Mouse (Mus musculus) erythroblast, embryonic 14.5 days (primary cell): ENCODE results near the gene Rbms3. TPM values are rescaled to one million over a fixed set of nuclear protein-coding genes. Genes with fewer than 3 reads are reported as not detected.

Experiments used
- H3K27me3 ChIP-seq: 2 replicates; pipeline ENCODE4 v1.6.1; 2012; ENCODE audit warnings: inconsistent platforms; ENCODE audit not compliant: control insufficient read depth
- H3K36me3 ChIP-seq: 2 replicates; pipeline ENCODE4 v1.6.1; 2012; ENCODE audit warnings: mild to moderate bottlenecking, inconsistent platforms; ENCODE audit not compliant: control insufficient read depth
- H3K4me1 ChIP-seq: 2 replicates; pipeline ENCODE4 v1.6.1; 2012; ENCODE audit warnings: inconsistent platforms; ENCODE audit not compliant: control insufficient read depth
- H3K4me3 ChIP-seq: replicated peaks from 2 replicates; pipeline ENCODE3; 2012; ENCODE audit warnings: moderate library complexity, mild to moderate bottlenecking, inconsistent platforms
- H3K9me3 ChIP-seq: 2 replicates; pipeline ENCODE4 v1.6.1; 2012; ENCODE audit warnings: low read length, inconsistent platforms, mixed read lengths; ENCODE audit not compliant: control insufficient read depth
- GATA1 ChIP-seq: IDR thresholded peaks from 2 replicates; pipeline ENCODE4 v1.6.1; 2012; ENCODE audit warnings: low read length, inconsistent platforms, mixed read lengths
- TAL1 ChIP-seq: IDR thresholded peaks from 3 replicates; pipeline ENCODE4 v1.6.1; 2012; ENCODE audit warnings: low read length, inconsistent platforms, mixed read lengths
- polyA plus RNA-seq: library from polyadenylated mRNA; stranded (reverse); fragments of >175 nt; gene quantifications from 2 replicates; pipeline ENCODE4 v1.2.3, GENCODE M21; 2012

Gene Rbms3
- polyA plus RNA-seq, 1 experiment = not detected

DNA sequence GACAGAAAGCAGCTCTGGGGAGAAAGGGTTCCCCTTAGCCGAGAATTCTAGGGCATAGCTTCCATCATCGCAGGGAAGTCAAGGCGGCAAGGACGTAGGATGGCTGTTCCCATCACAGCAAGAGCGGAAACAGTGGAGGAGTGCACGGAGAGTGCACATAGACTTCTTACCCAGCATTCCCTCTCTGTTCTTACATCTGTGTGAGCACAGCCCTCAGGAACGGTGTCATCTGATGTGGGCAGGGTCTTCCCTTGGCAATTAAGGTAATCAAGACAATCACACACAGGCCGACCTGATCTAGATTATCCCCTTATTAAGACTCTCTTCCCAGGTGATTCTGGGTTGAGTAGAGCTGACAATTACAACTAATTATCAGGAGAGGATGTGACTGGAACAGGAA, 689.0 kb downstream of the Rbms3 start:
- H3K9me3 ChIP-seq = peaks cover 11% of the 10 kb centered on the region; the same call in 1 of the 2 replicates
- H3K4me1 ChIP-seq = no peaks in the 10 kb centered on the region
- TF ChIP-seq TAL1 = no peak
- TF ChIP-seq GATA1 = no peak
- H3K27me3 ChIP-seq = no peaks in the 10 kb centered on the region
- no peak overlapping the region for H3K4me3 ChIP-seq
- no peaks in the 10 kb centered on the region for H3K36me3 ChIP-seq

DNA sequence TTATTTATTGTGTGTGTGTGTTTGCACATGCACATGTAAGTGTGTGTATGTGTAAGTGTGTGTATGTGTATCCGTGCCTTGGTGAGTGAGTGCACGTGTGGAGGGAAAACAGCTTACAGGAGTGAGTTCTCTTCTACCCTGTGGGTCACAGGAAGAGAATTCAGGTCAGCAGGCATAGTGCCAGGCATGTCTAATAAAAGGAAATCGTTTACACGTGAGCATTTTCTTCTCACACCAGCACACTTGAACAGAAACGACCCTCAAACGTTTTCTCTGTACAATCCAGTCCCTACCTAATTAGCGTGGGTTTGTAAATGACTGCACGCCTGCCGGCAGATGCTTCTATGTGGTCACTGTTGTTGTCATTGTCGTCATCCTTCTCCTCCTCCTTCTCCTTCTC, 701.4 kb downstream of the Rbms3 start:
- H3K36me3 ChIP-seq = no peaks in the 10 kb centered on the region
- no peaks in the 10 kb centered on the region; the same call in 1 of the 2 replicates for H3K9me3 ChIP-seq
- TF ChIP-seq TAL1 = no peak
- TF ChIP-seq GATA1 = no peak
- no peaks in the 10 kb centered on the region for H3K4me1 ChIP-seq
- no peaks in the 10 kb centered on the region for H3K27me3 ChIP-seq
- no peak overlapping the region for H3K4me3 ChIP-seq

DNA sequence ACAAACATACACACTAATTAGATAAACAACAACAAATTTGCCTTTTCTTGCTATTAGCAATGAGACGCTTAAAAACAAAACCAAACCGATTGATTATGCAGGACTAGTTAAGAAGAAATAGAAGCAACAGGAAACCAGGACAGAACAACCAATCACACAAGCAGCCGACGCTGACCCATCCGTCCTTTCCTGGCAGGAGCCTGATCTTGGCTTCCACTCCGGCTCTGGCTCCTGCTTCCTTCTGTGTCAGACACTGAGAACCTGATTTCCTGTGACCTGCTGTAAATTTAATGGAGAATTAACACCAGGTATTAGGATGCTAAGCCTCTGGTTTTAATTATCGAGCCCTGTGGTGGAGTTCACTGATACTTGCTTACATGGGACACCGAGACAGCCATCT, 706.6 kb downstream of the Rbms3 start:
- no peak for TF ChIP-seq TAL1
- TF ChIP-seq GATA1 = no peak
- no peaks in the 10 kb centered on the region for H3K36me3 ChIP-seq
- no peak overlapping the region for H3K4me3 ChIP-seq
- H3K9me3 ChIP-seq = no peaks in the 10 kb centered on the region; the same call in 1 of the 2 replicates
- H3K4me1 ChIP-seq = no peaks in the 10 kb centered on the region
- H3K27me3 ChIP-seq = no peaks in the 10 kb centered on the region

DNA sequence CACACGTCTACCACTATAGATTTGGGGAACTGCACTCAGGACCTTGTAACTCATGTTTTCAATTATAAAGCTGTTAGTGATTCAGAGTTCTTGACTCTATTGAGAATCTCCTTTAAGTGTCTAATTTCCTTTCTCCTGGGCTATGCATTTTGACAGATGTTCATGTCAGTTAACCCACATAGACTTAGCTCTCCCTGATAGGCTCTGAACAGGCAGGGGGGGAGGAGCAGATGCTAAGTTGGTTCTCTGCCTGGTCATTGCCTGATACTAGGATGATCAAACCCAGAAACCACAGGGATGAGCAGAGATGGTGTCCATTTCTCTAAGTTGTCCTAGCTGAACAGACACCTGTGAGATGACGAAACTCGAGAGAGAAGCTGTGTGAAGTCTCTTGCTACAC, 707.2 kb downstream of the Rbms3 start:
- Histone ChIP-seq H3K4me3 (no peak overlapping the region), H3K27me3 (no peaks in the 10 kb centered on the region), H3K4me1 (no peaks in the 10 kb centered on the region), H3K36me3 (no peaks in the 10 kb centered on the region), H3K9me3 (no peaks in the 10 kb centered on the region; the same call in 1 of the 2 replicates)
- TF ChIP-seq GATA1 = no peak
- no peak for TF ChIP-seq TAL1

DNA sequence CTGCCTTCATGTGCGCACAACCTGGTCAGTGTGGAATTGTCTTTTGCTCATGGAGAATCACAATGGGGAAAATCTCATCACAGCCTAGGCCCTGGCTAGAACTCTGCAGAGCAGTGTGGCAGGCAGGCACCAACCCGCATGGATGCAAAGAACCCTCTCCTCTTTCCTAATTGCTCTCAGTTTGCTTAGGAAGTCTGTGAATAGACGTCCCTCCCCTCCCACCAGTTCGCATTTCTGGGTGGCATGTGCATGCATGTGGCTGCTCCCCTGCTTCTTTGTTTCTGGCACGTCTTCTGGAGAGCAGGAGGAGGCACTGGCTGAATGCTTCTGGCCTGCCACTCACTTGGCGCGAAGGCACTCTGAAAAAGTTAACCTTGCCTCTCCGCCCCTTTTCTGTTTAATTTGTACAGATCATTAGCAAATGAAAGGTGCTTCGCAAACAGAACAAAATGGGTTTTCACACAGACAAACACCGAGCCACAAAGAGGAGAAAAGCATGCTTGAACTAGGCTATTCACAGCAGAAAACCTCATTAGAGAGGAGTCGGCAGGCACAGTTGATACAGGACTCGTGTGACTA, 710.2 kb downstream of the Rbms3 start:
- H3K4me3 ChIP-seq = no peak overlapping the region
- H3K4me1 ChIP-seq = no peaks in the 10 kb centered on the region
- TF ChIP-seq GATA1 (no peak), TAL1 (no peak)
- H3K36me3 ChIP-seq = no peaks in the 10 kb centered on the region
- no peaks in the 10 kb centered on the region for H3K27me3 ChIP-seq
- no peaks in the 10 kb centered on the region for H3K9me3 ChIP-seq

DNA sequence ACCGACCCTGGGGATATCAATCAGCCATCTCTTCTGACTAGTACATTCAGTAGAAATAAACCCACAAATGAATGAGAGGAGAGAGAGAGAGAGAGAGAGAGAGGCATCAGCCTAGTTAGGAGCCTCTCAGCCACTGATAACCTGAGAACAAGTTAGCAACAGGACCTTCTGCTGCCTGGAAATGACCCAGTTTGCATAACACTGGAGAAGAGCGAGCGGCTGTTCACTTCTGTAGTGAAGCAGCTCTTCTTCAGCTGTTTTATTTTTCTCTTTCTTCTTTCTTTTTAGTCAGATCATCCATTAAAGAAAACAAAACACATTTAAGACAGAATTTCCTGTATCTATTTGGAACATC, 717.2 kb downstream of the Rbms3 start:
- H3K27me3 ChIP-seq = no peaks in the 10 kb centered on the region
- no peaks in the 10 kb centered on the region for H3K9me3 ChIP-seq
- TF ChIP-seq TAL1 = no peak
- no peak for TF ChIP-seq GATA1
- no peaks in the 10 kb centered on the region for H3K4me1 ChIP-seq
- H3K4me3 ChIP-seq = no peak overlapping the region
- no peaks in the 10 kb centered on the region for H3K36me3 ChIP-seq

DNA sequence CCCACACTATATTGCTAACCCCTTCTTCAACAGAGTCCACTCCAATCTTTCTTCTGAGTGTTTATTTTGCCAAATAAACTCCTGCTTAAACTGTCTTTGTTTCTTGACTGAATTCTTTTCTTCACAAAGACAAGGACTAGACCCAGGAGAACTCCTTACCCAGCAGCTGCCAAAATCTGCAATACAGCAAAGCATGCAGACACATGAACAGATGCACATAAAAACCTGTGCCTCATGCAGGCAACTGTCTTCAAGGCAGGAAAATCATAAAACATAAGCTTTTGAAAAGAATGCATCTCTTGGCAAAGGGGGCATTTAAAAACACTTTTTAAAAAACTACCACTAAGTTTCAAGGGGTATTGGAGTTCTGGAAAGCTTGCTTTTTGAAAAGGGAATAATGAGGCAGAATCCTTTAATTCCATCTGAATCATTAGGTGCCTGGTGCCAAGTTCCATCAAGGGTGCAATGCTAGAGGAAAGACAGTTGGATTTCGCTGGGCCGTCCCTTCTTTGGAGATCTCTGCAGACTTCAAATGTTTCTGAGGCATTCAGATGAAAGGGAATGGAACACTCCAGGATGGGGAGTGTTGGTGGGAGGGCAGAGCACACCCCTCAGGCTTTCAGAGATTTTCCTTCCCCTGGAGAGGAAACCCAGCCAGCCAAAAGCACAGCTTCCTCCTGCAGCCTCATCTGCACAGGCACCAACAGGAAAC, 717.8 kb downstream of the Rbms3 start:
- TF ChIP-seq GATA1 (no peak), TAL1 (no peak)

DNA sequence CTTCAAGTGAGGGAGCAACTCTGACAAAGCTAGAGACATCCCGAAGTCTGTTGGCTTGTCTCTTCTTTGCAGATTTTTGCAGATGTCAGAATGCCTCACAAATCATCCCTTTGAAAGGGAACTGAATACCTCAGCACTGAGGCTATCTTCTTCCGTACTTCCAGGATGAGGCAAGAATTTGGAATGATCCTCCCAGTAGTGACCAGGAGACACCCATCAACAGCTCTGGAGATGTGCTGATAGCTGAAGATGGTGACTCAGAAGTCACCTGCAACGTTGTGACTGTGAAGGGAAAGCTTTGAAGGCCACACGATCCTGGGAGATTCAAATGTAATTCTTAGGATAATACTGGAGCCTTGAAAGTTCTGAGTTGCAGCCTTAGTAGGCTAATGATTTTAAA, 720.2 kb downstream of the Rbms3 start:
- TF ChIP-seq TAL1 = no peak
- no peak for TF ChIP-seq GATA1
- H3K27me3 ChIP-seq = no peaks in the 10 kb centered on the region
- H3K36me3 ChIP-seq = no peaks in the 10 kb centered on the region
- H3K9me3 ChIP-seq = no peaks in the 10 kb centered on the region
- H3K4me1 ChIP-seq = no peaks in the 10 kb centered on the region
- H3K4me3 ChIP-seq = no peak overlapping the region

More for the DNA sequence above, 717.8 kb downstream of the Rbms3 start:
- no peaks in the 10 kb centered on the region for H3K4me1 ChIP-seq
- H3K27me3 ChIP-seq = no peaks in the 10 kb centered on the region
- H3K4me3 ChIP-seq = no peak overlapping the region
- H3K9me3 ChIP-seq = no peaks in the 10 kb centered on the region
- H3K36me3 ChIP-seq = no peaks in the 10 kb centered on the region

DNA sequence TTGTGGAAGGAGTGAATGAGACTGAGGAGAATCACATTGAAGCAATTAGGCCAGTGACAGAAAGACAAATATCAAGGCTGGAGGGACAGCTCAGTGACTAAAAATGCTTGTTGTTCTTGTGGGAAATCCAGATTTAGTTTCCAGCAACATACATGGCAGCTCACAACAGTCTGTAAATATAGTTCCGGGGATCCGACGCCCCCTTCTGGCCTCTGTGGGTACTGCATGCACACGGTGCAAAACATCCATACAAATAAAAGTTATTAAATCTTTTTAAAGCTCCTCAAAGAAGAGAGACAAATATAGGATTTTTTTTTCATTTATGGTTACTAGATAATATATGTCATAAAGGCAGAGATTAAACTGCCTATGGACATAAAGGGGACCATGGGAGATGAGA, 722.8 kb downstream of the Rbms3 start:
- no peaks in the 10 kb centered on the region for H3K27me3 ChIP-seq
- no peaks in the 10 kb centered on the region for H3K4me1 ChIP-seq
- no peak overlapping the region for H3K4me3 ChIP-seq
- H3K36me3 ChIP-seq = no peaks in the 10 kb centered on the region
- TF ChIP-seq TAL1 (no peak), GATA1 (no peak)
- H3K9me3 ChIP-seq = no peaks in the 10 kb centered on the region
